Mouse (Mus musculus): ENCODE data around the gene Ercc6.

Ercc6 gene

DNA sequence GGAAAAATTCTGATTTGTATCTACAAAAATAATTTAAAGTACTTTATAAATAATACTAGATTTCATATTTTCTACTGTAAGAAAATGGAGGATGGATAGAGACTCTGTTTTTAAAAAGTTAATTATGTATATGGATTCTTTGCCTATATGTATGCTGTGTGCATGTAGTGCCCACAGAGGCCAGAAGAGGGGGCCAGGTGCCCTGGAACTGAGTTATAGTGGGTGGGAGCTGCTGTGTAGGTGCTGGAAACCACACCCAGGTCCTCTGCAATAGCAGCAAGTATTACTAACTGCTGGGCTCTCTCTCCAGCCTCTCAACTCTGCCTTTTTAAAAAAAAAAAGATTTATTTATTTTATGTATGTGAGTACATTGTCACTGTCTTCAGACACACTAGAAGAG is 29.8 kb downstream of the Ercc6 start:
- CTCF ChIA-PET = interaction anchor here in 3 of 4 experiments (0.5 to 1.2 kb wide), 6 partner anchors 10 to 209 kb away, joined by 3 to 5 read pairs (median 4); no protein-coding TSS in a partner anchor

GRCm38 (mm10) chr14:32546676-32547075 is 33.4 kb downstream of the Ercc6 start:
- POLR2A ChIA-PET = interaction anchor here in 1 of 4 experiments (0.8 kb wide), 1 partner anchor 9 kb away, joined by 3 read pairs; no protein-coding TSS in a partner anchor
- CTCF ChIA-PET = interaction anchor here in 2 of 4 experiments (0.8 to 1.0 kb wide), 3 partner anchors 10 to 18 kb away, joined by 3 read pairs; no protein-coding TSS in a partner anchor

More for the DNA sequence above, 29.8 kb downstream of the Ercc6 start:
- POLR2A ChIA-PET = interaction anchor here in 1 of 4 experiments (0.6 kb wide), 1 partner anchor 225 kb away, joined by 3 read pairs; no protein-coding TSS in a partner anchor

- CTCF ChIA-PET = interaction anchor here in 1 of 4 experiments (0.5 to 2.3 kb wide), 7 partner anchors 9 to 655 kb away, joined by 3 to 10 read pairs (median 5); no protein-coding TSS in a partner anchor
- POLR2A ChIA-PET = interaction anchor here in 2 of 4 experiments (0.5 to 0.7 kb wide), 2 partner anchors 10 to 678 kb away, joined by 3 to 4 read pairs; no protein-coding TSS in a partner anchor
Measured at GRCm38 (mm10) chr14:32551854-32552253, 38.5 kb downstream of the Ercc6 start.

- ChIA-PET CTCF (interaction anchor here in 2 of 4 experiments (1.1 to 2.3 kb wide), 2 partner anchors 22 to 23 kb away, joined by 3 to 10 read pairs; no protein-coding TSS in a partner anchor), POLR2A (no interaction called here)
Measured at GRCm38 (mm10) chr14:32553198-32553903, 40.0 kb downstream of the Ercc6 start.

- CTCF ChIA-PET = no interaction called here
- POLR2A ChIA-PET = interaction anchor here in 1 of 4 experiments (1.1 kb wide), 1 partner anchor 8 kb away, joined by 3 read pairs; no protein-coding TSS in a partner anchor
Measured at GRCm38 (mm10) chr14:32554860-32555526, 41.7 kb downstream of the Ercc6 start.

- CTCF ChIA-PET = interaction anchor here in 2 of 4 experiments (0.5 to 1.7 kb wide), 3 partner anchors 10 to 333 kb away, joined by 3 to 6 read pairs (median 5); no protein-coding TSS in a partner anchor
- POLR2A ChIA-PET = interaction anchor here in 1 of 4 experiments (0.7 kb wide), 1 partner anchor 281 kb away, joined by 5 read pairs; no protein-coding TSS in a partner anchor
Measured at GRCm38 (mm10) chr14:32561428-32561827, 48.1 kb downstream of the Ercc6 start.

- ChIA-PET POLR2A (no interaction called here), CTCF (no interaction called here)
Measured at GRCm38 (mm10) chr14:32563661-32564060, 50.3 kb downstream of the Ercc6 start.

- POLR2A ChIA-PET = interaction anchor here in 1 of 4 experiments (0.6 kb wide), 1 partner anchor 28 kb away, joined by 7 read pairs; no protein-coding TSS in a partner anchor
- CTCF ChIA-PET = interaction anchor here in 2 of 4 experiments (0.9 to 1.3 kb wide), 3 partner anchors 14 to 16 kb away, joined by 3 to 4 read pairs (median 3); no protein-coding TSS in a partner anchor
Measured at GRCm38 (mm10) chr14:32572519-32572918, 59.2 kb downstream of the Ercc6 start.

DNA sequence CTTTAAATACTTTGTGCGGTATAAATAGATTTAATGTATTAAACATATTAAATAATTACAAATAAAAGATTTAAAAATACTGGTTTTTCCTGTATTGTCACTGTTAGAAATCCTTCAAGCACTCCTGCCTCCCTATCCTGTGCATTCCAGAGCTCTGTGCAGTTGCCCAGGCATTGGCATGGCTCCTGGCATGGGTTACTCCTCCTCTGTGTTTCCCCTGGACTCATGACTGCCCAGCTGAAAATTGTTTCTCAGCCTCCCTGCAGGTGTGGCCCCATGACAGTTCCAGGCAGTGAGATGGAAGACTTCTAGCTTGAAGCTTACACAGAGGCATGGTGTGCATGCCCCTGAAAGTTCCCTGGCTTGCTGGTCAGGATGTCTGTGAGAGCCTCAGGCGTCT is 65.1 kb downstream of the Ercc6 start:
- CTCF ChIA-PET = interaction anchor here in 1 of 4 experiments (1.8 kb wide), 1 partner anchor 9 kb away, joined by 6 read pairs; no protein-coding TSS in a partner anchor

GRCm38 (mm10) chr14:32583696-32584095 is 70.4 kb downstream of the Ercc6 start:
- POLR2A ChIA-PET = interaction anchor here in 1 of 4 experiments (1.5 kb wide), 1 partner anchor 11 kb away, joined by 3 read pairs; no protein-coding TSS in a partner anchor
- CTCF ChIA-PET = interaction anchor here in 1 of 4 experiments (1.0 kb wide), 1 partner anchor 51 kb away, joined by 3 read pairs; no protein-coding TSS in a partner anchor

More for the DNA sequence above, 65.1 kb downstream of the Ercc6 start:
- POLR2A ChIA-PET = interaction anchor here in 1 of 4 experiments (0.9 kb wide), 1 partner anchor 8 kb away, joined by 3 read pairs; no protein-coding TSS in a partner anchor

DNA sequence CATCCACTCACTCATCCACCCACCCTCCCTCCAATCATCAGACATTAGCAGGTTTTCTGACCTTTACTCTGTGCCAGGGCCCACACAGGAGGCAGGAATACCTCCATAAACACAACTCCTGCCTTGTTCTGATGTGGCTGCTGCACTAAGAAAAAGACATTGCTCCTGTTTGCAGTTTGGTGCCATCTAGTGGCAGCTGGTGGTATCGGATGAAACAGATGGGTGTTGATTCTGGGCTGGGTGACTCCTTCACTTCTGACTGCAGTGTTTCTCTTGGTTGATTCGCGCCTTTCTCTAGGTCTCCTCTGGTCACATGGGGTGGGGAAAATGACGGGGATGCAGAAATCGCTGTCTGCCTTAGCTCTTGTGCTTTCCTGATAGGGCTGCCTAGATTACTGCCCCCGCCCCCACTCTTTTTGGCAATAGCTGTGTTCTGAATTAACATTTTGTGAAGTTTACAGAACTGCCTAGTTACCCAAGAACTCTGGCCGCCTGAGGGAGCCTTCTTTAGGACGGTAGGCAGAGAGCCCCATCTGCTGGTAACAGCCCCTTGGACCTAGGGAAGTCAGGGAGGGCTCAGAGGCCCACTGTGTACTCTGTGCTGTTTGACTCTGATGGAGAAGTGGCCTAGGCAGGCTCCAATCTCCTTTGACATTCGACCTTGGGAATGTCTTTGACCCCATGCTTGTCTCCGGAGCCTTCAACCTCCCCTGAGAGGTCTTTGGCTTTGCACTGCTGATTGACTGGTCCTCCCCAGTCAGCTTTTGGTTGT is 73.9 kb downstream of the Ercc6 start:
- CTCF ChIA-PET = interaction anchor here (0.6 to 2.4 kb wide), 18 partner anchors 9 to 627 kb away, joined by 3 to 13 read pairs (median 3); no protein-coding TSS in a partner anchor
- POLR2A ChIA-PET = interaction anchor here in 2 of 4 experiments (0.6 to 1.2 kb wide), 3 partner anchors 9 to 223 kb away, joined by 3 to 6 read pairs (median 3); no protein-coding TSS in a partner anchor

DNA sequence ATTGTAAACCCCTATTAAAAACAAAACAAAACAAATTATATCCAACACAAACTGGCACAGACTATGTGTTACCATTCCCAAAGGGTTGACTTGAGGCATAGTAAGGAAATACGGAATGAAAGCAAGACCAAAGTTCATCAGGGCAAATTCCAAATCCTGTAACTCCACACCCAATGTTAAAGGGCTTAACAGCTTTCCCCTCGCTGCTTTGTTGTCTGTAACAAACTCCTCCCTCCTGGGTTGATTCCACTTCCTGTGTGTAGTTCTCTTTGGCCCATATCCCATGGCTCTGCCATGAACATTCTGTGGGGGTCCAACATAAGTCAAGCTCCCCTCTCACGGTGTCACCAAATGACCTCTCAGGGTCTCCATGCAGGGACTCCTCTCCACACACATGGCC is 77.1 kb downstream of the Ercc6 start:
- CTCF ChIA-PET = no interaction called here
- POLR2A ChIA-PET = interaction anchor here in 1 of 4 experiments (1.0 kb wide), 1 partner anchor 59 kb away, joined by 3 read pairs; no protein-coding TSS in a partner anchor

GRCm38 (mm10) chr14:32597232-32598231 is 84.2 kb downstream of the Ercc6 start:
- CTCF ChIA-PET = interaction anchor here (0.5 to 2.7 kb wide), 7 partner anchors 10 to 174 kb away, joined by 3 to 13 read pairs (median 4); no protein-coding TSS in a partner anchor
- POLR2A ChIA-PET = interaction anchor here in 1 of 4 experiments (0.7 to 1.2 kb wide), 2 partner anchors 64 to 133 kb away, joined by 3 read pairs; no protein-coding TSS in a partner anchor

GRCm38 (mm10) chr14:32598437-32599219 is 85.3 kb downstream of the Ercc6 start:
- CTCF ChIA-PET = interaction anchor here in 3 of 4 experiments (1.3 to 2.1 kb wide), 4 partner anchors 11 kb away, joined by 3 to 11 read pairs (median 5); no protein-coding TSS in a partner anchor
- POLR2A ChIA-PET = interaction anchor here in 2 of 4 experiments (0.6 to 1.2 kb wide), 3 partner anchors 65 to 1152 kb away, joined by 3 read pairs; no protein-coding TSS in a partner anchor

DNA sequence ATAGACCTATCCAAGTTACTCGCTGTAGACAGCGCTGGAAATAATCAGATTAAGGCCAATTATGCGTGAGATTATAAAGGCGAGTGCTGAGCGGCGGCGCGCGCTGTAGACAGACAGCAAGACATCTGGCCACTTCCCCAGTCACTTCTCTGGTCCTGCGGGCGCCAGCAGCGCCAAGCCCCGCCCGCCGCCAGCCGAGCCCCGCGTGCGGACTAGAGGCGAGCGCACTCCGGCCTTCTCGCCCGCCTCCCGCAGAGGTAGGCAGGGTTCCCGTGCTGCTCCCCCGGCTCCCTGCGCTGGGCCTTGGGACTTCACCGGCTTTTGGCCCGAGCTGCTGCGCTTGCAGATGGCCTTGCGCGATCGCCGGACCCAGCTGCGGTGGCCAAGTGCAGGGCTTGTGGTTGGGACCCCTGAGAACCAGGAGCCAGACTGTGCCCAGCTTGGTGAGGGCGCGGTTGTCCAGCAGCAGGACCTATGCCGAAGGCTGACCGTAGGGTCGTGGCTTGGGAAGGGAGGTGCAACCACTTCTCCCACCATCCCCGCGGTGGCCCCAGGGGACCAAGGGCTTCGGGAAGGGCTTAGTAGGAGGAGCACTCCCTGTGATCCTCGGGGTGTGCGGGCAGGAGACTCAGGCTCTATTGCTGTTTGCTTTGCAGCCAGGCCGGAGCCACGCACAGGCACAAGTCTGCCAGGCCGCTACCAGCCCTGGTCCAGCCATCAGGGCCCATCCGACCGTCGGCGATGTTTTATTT is 86.1 kb downstream of the Ercc6 start, which contains the start of gene Prrxl1:
Gene Prrxl1, plus strand, starts transcription at position 118 of the 752 bp plus-strand sequence.
- ChIA-PET CTCF (interaction anchor here in 1 of 4 experiments (1.3 kb wide), 1 partner anchor 10 kb away, joined by 3 read pairs; no protein-coding TSS in a partner anchor), POLR2A (interaction anchor here in 1 of 4 experiments (0.6 kb wide), 1 partner anchor 35 kb away, joined by 3 read pairs; no protein-coding TSS in a partner anchor)

All from embryonic stem cell, embryonic (primary cell).